Mouse (Mus musculus) urinary bladder, adult 2 months (tissue): ENCODE data around the gene 6430548M08Rik. TPM values are rescaled to one million over a fixed set of nuclear protein-coding genes. Genes with fewer than 3 reads are reported as not detected.
A peak's percentile ranks its signal among the peaks of the same experiment; 100 is the strongest.

Experiments used
- DNase-seq: peaks from one replicate; pipeline ENCODE4 v3.0.0; 2022; ENCODE audit warnings: low spot score
- polyA plus RNA-seq: library from polyadenylated mRNA; depleted of rRNA; stranded (reverse); fragments of >200 nt; gene quantifications from 2 replicates; pipeline ENCODE4 v1.2.3, GENCODE M21; 2012; rRNA removed

Gene 6430548M08Rik
- 5.3 and 8.4 TPM in 2 replicates for polyA plus RNA-seq

DNA sequence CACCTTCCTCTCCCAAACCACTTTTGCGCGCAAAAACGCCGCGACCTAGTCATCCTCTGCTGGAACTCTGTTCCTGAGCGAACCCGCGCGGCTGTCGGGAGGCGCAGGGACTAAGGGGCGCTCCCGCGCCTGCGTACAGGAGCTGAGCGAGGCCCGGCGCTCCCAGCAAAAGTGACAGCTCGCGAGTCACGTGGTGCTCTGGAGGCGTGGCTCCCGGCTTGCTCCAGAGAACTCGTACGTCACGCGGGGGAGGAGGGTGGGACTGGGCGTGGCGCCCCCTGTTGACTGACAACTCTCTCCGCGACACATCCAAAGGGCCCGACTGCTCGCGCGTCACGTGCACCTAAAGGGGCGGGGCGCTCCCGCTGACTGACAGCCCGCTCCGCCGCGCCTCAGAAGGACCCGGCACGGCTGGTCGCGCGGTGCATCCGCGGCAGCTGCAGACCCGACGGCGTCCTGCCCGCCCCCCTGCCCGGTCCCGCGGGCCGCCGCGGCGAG lies at the start of gene 6430548M08Rik:
Gene 6430548M08Rik (plus strand): TSS at position 395 of the 498 bp plus-strand sequence.
- peak; percentile 98 for DNase-seq

DNA sequence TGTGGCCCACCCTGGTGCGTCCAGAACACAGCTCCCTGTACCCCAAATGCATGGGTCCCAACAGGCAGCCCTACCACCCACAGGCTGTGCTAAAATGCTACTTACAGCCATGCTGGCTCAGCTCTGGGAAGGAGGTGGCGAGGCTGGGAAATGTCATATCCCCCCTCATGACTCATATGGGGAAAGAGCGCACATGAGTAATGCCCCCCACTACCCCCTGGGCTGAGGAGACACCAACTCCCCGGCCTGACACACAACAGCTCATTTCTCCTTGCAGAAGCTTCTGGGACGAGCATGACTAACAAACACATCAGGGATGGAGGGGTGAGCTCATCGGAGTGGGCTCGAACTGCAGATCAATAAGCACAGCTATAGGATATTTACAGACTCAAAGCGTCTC lies 48.3 kb upstream of the 6430548M08Rik start:
- DNase-seq: no peak

DNA sequence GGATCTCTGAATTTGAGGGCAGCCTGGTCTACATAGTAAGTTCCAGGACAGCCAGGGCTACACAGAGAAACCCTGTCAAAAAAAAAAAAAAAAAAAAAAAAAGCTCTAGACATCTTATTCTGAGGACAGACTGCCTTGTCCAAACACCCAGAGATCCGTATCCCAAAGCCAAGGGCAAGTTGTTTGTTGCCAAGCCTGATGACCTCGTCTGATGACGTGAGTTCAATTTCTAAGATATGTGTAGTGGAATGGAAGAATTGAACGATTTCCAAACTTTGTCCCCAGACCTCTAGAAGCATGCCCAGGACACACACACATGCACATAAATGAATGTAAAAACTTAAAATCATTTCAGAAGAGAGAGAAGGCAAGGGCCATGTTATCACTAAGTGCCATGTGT lies 47.7 kb upstream of the 6430548M08Rik start:
- DNase-seq: no peak

DNA sequence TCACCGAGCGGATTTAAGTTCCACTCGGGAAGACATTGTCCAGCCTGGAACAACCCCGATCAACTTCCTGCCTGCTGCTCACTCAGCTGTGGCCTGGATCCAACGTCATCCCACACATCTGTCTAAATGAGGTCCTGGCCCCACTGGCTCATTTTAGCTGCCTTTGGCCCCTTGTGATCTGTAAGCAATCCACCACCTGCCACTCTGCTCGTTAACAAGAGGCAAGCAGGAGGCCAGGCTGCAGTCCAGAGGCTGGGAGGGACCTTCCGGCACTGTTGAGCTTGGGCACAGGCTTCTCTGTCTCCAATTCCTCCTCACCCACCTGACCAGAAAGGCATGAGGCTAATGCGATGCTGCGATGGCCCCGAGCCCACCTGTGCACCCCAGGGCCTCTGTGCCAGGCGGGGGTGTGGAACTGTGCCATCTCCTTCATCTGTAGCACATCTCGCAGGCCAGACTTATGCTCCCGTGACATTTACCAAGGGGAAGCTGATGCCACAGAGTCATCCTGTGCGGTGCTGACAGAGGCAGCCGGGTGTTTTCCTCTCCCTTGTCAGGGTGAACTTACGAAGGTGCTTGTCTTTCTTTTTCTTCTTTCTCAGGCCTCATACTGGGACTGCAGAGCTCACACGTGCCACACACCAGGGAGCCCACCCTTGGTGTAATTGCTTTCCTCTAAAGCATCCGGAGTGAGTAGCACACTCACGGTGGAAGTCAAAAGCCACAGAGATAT lies 45.9 kb upstream of the 6430548M08Rik start:
- DNase-seq: no peak

DNA sequence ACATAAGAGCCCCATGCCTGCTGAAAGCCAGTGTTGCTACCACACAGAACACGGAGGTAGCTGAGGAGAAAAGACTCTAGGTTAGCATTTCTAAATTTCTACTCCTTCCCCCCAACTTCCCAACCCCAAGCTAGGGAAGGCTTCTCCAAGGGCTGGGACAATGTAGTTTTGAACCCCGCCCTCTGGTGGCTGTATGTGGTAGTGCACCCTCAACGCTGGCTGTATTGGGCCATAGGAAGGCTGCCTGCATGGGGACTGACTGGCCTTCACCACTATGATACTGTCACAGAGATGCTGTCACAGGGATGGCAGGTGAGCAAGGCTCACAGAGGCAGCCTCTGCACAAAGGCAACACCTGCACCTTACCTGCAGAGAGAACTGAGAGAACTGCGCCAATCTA lies 42.3 kb upstream of the 6430548M08Rik start:
- peak; percentile 70 for DNase-seq

- peak; percentile 56 for DNase-seq
Observed at GRCm38 (mm10) chr8:120072259-120072658, 41.7 kb upstream of the 6430548M08Rik start.

DNA sequence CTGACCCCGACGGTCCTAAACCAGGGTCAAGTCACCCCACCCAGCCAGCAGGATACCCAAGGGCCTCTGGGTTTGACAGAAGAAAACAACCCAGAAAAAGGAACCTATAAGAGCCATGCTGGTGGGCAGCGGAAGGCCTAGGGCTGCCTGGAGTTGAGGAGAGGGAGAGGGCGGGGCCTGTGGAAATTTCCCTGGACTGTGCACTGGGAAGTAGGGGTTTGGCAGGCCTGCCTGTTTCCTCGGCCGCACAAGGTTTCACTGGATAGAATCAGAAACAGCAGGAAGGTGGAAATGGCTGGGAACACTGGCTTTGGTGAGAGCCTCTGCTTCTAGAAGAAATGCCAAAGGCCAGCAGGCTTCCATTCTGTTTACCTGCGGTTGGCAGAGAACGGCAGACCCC lies 41.1 kb upstream of the 6430548M08Rik start:
- DNase-seq: no peak

- DNase-seq: no peak
Observed at GRCm38 (mm10) chr8:120074516-120074915, 39.4 kb upstream of the 6430548M08Rik start.

GRCm38 (mm10) chr8:120075347-120075746 lies 38.6 kb upstream of the 6430548M08Rik start:
- no peak for DNase-seq

GRCm38 (mm10) chr8:120078080-120078479 lies 35.9 kb upstream of the 6430548M08Rik start:
- peak; percentile 55 for DNase-seq

DNA sequence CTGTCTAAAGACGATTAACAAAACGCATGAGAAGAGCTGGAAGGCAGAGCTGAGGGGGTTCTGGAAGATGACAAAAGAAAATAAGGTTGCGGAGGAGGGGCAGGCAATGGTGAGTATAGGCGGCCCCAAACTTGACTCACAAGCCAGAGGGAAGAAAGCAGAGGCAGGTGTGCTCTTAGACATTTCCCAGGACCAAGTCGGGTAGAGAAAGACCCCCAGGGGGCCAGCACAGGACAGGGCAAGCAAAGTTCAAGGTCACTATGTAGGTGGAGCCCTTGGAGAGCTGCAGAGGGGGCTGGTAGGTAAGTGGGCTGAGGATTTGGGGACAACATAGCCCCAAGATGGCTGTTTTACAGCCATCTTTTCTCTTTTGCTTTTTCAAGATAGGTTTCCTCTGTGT lies 34.6 kb upstream of the 6430548M08Rik start:
- DNase-seq: no peak

DNA sequence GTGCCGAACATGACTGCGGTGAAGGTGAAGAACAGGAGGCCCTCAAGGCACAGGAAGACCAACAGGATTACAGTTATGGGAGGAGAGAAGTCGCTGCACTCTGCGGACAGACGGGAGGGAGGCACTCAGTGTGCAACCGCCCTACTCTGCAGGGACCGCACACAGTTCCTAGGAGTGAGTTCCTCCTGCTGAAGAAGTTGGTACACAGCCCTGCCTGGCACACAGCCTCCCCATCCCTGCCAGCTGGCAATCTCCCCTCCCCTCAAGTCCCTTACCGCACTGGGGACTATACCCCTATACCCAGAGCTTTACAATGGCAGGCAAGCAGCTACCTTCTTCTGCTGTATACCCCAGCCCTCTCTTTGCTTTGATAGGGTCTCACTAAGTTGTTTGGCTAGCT lies 30.7 kb upstream of the 6430548M08Rik start:
- no peak for DNase-seq

GRCm38 (mm10) chr8:120084783-120085182 lies 29.2 kb upstream of the 6430548M08Rik start:
- DNase-seq: no peak

DNA sequence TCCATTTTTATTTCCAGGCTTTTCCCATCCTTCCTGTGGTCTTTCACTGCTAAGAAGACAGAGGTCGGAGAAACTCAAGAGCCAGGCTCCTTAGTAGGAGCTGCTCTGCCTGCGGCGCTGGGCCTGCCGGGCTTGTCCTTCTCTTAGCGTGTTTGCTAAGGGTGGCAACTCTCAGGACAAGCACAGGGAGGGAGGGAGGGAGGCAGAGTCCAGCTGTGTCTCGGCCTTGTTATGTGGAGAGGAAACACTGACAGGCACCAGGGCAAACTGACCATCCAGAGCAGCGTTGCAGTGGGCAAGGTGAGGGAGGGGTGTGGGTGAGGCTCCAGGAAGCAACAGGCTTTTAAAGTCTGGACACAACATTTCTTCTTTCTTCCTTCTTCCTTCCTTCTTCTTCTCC lies 24.4 kb upstream of the 6430548M08Rik start:
- no peak for DNase-seq

GRCm38 (mm10) chr8:120091032-120091431 lies 22.9 kb upstream of the 6430548M08Rik start:
- DNase-seq: no peak

GRCm38 (mm10) chr8:120093103-120093502 lies 20.8 kb upstream of the 6430548M08Rik start:
- DNase-seq: no peak

DNA sequence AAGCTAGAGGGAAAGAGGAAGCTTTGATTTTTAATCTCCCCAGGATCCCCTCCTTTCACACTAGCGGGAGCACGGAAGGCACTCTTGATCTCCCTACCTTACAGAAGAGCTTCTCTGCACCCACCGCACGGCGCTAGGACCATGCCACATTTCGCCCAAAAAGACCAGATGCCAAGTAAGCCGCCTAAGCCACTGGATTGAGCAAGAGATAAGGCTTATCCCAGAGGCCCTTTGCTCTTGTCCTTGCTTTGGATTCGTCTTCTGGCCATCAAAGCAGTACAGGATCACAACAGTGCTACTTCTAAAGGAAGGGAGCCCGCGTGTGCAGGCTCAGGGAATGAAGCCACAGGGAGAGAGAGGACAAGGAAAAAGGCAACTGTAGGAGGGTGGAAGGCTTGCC lies 19.2 kb upstream of the 6430548M08Rik start:
- no peak for DNase-seq

GRCm38 (mm10) chr8:120096486-120096885 lies 17.5 kb upstream of the 6430548M08Rik start:
- DNase-seq: no peak

DNA sequence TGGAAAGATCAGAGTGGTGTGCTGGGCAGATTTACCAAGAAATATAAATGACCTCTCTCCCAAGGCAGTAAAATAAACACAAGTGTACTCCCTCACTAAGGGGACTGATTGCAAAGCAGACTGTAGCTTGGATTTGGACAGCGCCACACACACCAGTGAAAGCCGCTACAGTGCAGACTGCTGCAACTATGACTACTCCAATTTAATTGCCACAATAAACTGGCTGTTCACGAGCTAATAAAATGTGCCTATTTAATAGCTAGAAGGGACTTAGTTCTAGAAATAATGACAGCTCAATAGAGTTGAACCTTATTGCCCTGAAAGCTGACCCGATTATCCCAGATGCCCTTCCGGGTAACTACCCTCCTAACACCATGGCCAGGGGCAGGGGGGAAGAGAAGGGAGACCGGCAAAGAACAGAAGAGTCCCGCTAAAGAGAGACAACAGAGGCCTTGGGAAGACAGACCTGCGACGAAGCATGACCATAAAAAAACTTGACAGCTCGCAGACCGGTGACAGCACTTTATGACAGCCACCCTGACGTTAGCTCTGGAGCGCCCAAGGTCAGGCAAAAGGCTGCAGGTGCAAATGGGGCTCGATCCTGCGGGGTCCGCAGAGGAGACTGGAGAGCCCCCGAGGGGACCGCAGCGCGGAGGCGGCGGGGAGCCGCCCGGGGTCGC lies 13.4 kb upstream of the 6430548M08Rik start:
- no peak for DNase-seq

GRCm38 (mm10) chr8:120101068-120101972 lies 12.6 kb upstream of the 6430548M08Rik start, which contains the start of gene Zdhhc7:
Gene Zdhhc7 (minus strand): TSS chr8:120101482.
- DNase-seq: peak; percentile 83

DNA sequence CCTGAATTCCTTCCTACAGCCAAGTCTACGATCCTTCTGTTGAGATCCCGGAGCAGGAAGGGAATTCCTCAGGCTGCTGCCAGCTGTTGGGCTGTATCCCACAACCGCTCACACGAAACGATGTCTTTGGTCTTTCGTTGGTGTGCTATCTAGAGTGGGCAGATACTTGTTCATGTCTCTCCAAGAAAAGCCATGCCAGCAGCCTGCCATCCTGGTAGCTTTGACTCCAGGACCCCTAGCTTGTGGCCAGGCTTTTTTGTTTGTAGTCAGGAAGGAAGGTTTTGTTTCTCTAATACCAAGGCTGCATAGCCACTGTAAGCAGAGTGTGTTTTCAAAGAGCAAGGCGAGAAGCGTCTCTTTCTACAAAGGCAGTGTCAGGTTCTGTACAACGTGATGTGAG lies 10.0 kb upstream of the 6430548M08Rik start:
- DNase-seq: no peak

GRCm38 (mm10) chr8:120104721-120105272 lies 9.2 kb upstream of the 6430548M08Rik start:
- DNase-seq: no peak
